Comparison of ENCODE assay signal across 16 mouse cellular contexts in the genomic region with DNA sequence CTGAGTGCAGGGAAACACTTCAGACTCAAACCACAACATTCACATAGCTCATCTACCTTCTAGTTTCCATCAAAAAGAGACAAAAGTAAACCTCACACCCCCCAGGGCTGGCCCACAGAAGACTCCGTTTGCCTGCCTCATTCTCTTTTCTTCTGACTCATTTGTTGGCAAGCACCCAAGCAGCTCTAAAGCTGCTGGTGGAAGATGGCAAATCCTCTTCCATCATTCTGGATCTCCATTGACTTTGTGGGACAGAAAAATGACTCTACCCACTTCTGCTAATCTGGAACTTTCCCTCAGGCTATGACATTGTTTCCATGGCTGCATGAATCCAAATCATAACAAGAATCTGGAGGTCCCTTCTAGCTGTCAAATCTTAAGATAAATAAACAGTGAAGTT.
"Had no signal": no experiment of that assay in that cellular context is flagged by ENCODE, and none has a peak within 500 bp of the region (broad histone marks: within the 10 kb centered on the region; RNA-seq: fewer than 3 reads in every experiment).

No protein-coding gene starts in this region.

- H3K4me3 ChIP-seq: limb, embryonic 12.5 days; liver, embryonic 13.5 days; megakaryocyte, embryonic 14.5 days; midbrain, embryonic 15.5 days; neural tube, embryonic 12.5 days had no signal

- H3K4me1 ChIP-seq: liver, embryonic 13.5 days; megakaryocyte, embryonic 14.5 days had no signal

- DNase-seq: kidney, adult 11 months; kidney, adult 9 months; kidney, postnatal 36 days; layer of hippocampus, adult 9-11 months; layer of hippocampus, postnatal 36 days; liver; liver, embryonic 13.5 days; liver, postnatal 0 days; thymus, postnatal 4 days had no signal

- H3K27ac ChIP-seq: kidney, postnatal 0 days; limb, embryonic 12.5 days; liver, embryonic 13.5 days; macrophage; midbrain, embryonic 15.5 days; neural tube, embryonic 12.5 days had no signal

- H3K4me2 ChIP-seq: limb, embryonic 12.5 days; liver, embryonic 13.5 days; midbrain, embryonic 11.5 days; midbrain, embryonic 15.5 days; neural tube, embryonic 12.5 days had no signal

- ATAC-seq: liver, postnatal 0 days; midbrain, embryonic 15.5 days had no signal

- H3K9ac ChIP-seq: limb, embryonic 12.5 days; liver, embryonic 13.5 days; liver, postnatal 0 days; midbrain, embryonic 15.5 days; neural tube, embryonic 12.5 days had no signal

- H3K27me3 ChIP-seq: limb, embryonic 12.5 days; liver, embryonic 13.5 days; megakaryocyte, embryonic 14.5 days; midbrain, embryonic 15.5 days; neural tube, embryonic 12.5 days had no signal

- H3K36me3 ChIP-seq: limb, embryonic 12.5 days; liver, embryonic 13.5 days; midbrain, embryonic 15.5 days; neural tube, embryonic 12.5 days had no signal

- H3K9me3 ChIP-seq: liver, embryonic 13.5 days; midbrain, embryonic 15.5 days; neural tube, embryonic 12.5 days had no signal
